Comparison of ENCODE assay signal across 22 mouse cellular contexts in genomic region chr4:33270386-33271314, GRCm38 (mm10). TPM values are rescaled to one million over a fixed set of nuclear protein-coding genes. Genes with fewer than 3 reads are reported as not detected.
A peak's percentile ranks its signal among the peaks of the same experiment; 100 is the strongest.
DNase-seq lines count a peak whose midpoint lies in the region; ATAC-seq and TF ChIP-seq lines count a peak whose summit lies in the region.
"Had no signal": no experiment of that assay in that cellular context is flagged by ENCODE, and none has a peak within 500 bp of the region (broad histone marks: within the 10 kb centered on the region; RNA-seq: fewer than 3 reads in every experiment).

No protein-coding gene starts in this region.

- no peak for TF ChIP-seq POLR2A in thymus, adult 2 months (IDR thresholded peaks at IDR 0.05; ENCODE audit: control insufficient read depth, extremely low read depth, insufficient read depth, low read length, poor library complexity)

- H3K4me2 ChIP-seq in kidney, embryonic 14.5 days (replicated peaks; ENCODE audit: low read depth, low read length): no peak overlapping the region
- H3K4me2 ChIP-seq: embryonic facial prominence, embryonic 13.5 days; forebrain, embryonic 13.5 days; heart, embryonic 12.5 days; hindbrain, embryonic 14.5 days had no signal

- no peak overlapping the region for H3K27ac ChIP-seq in kidney, embryonic 14.5 days (ENCODE audit: low read depth, low read length)
- peak overlapping the region; percentile 56; the same call in 1 of the 2 replicates for H3K27ac ChIP-seq in thymus, adult 2 months (ENCODE audit: control insufficient read depth, insufficient read depth, low read length)
- H3K27ac ChIP-seq: embryonic facial prominence, embryonic 13.5 days; forebrain, embryonic 13.5 days; gastrocnemius, adult 2 months; hindbrain, embryonic 10.5 days; hindbrain, embryonic 14.5 days had no signal

- H3K9ac ChIP-seq in kidney, embryonic 14.5 days (ENCODE audit: low read depth, low read length): no peak overlapping the region
- H3K9ac ChIP-seq: embryonic facial prominence, embryonic 13.5 days; forebrain, embryonic 13.5 days; heart, embryonic 12.5 days; hindbrain, embryonic 14.5 days had no signal

- peak; percentile 79 for ATAC-seq in kidney, embryonic 14.5 days (ENCODE audit: low FRiP score, low TSS enrichment)
- ATAC-seq: forebrain, embryonic 13.5 days had no signal

- H3K27me3 ChIP-seq in kidney, embryonic 14.5 days (ENCODE audit: control insufficient read depth, insufficient read depth, low read length): no peaks in the 10 kb centered on the region
- no peaks in the 10 kb centered on the region for H3K27me3 ChIP-seq in thymus, adult 2 months (ENCODE audit: control insufficient read depth, insufficient read depth, low read length)
- H3K27me3 ChIP-seq: CH12.LX; embryonic facial prominence, embryonic 13.5 days; forebrain, embryonic 13.5 days; heart, embryonic 12.5 days had no signal

- DNase-seq in kidney, postnatal 10 days: no peak
- no peak for DNase-seq in thymus, adult 2 months
- no peak for DNase-seq in thymus, adult 18-20 months
- peak; percentile 71 for DNase-seq in ZHBTc4 (ENCODE audit: low read depth, low spot score)
- DNase-seq in naive thymus-derived CD4-positive, alpha-beta T cell, adult 2 months (ENCODE audit: low read depth): peak; percentile 44
- no peak for DNase-seq in layer of hippocampus, postnatal 14 days (ENCODE audit: low spot score in 2 of 2)
- no peak for DNase-seq in layer of hippocampus, adult 18-20 months (ENCODE audit: low spot score in 2 of 2)
- DNase-seq: adrenal gland, adult 2 months; adrenal gland, postnatal 25 days; B cell, adult 2 months; cerebellum, adult 18-20 months; cerebellum, adult 9-11 months; cerebellum, postnatal 36 days; gastrocnemius, adult 2 months; gastrocnemius, postnatal 25 days had no signal

- no peaks in the 10 kb centered on the region for H3K9me3 ChIP-seq in kidney, embryonic 14.5 days (ENCODE audit: control insufficient read depth, low read length)
- H3K9me3 ChIP-seq: forebrain, embryonic 13.5 days; heart, embryonic 12.5 days; hindbrain, embryonic 10.5 days had no signal

- no peak for TF ChIP-seq CTCF in thymus, adult 2 months (IDR thresholded peaks at IDR 0.05; ENCODE audit: borderline replicate concordance, control insufficient read depth, extremely low read depth, insufficient read depth, low read length, poor library complexity)

- WGBS in kidney, embryonic 14.5 days: 60% methylated on average over 11 of the region's 11 CpGs
- 97% methylated on average over 11 of the region's 11 CpGs for WGBS in thymus, adult 2 months

- no peak overlapping the region for H3K4me3 ChIP-seq in kidney, embryonic 14.5 days (ENCODE audit: low read length)
- H3K4me3 ChIP-seq in thymus, adult 2 months (ENCODE audit: control insufficient read depth, insufficient read depth, low read length): no peak overlapping the region
- H3K4me3 ChIP-seq: embryonic facial prominence, embryonic 13.5 days; forebrain, embryonic 13.5 days; gastrocnemius, adult 2 months; heart, embryonic 12.5 days; hindbrain, embryonic 10.5 days had no signal

- H3K4me1 ChIP-seq in kidney, embryonic 14.5 days (ENCODE audit: control insufficient read depth, insufficient read depth, low read length): 0 out of 2 replicates have a peak, but pooled peaks cover 3% of the 10 kb centered on the region
- H3K4me1 ChIP-seq in thymus, adult 2 months (replicated peaks; ENCODE audit: control insufficient read depth, insufficient read depth, low read length): peaks cover 9% of the 10 kb centered on the region
- H3K4me1 ChIP-seq: embryonic facial prominence, embryonic 13.5 days; forebrain, embryonic 13.5 days; heart, embryonic 12.5 days; hindbrain, embryonic 10.5 days had no signal

- H3K36me3 ChIP-seq in kidney, embryonic 14.5 days (ENCODE audit: control insufficient read depth, insufficient read depth, low read length): no peaks in the 10 kb centered on the region
- no peaks in the 10 kb centered on the region for H3K36me3 ChIP-seq in thymus, adult 2 months (ENCODE audit: control insufficient read depth, insufficient read depth, low read length)
- H3K36me3 ChIP-seq: embryonic facial prominence, embryonic 13.5 days; heart, embryonic 12.5 days; hindbrain, embryonic 10.5 days had no signal

RNA-seq across cellular contexts. Expression of gene Pnrc1, which starts 19.3 kb away (rescaled TPM):
- polyA plus RNA-seq in kidney, embryonic 14.5 days (2014; fragmentation: Nextera tagmentation; extraction: Ambion mirVana): 99.0 and 113 TPM in 2 replicates
- polyA plus RNA-seq in thymus, adult 2 months (2012; rRNA removed): 250 and 410 TPM in 2 replicates
- total RNA-seq in layer of hippocampus, postnatal 14 days (2021): 100 to 1,000 TPM in 1 of 2 experiments, 10 to 100 TPM in 1; 97.2 to 109 TPM
- 100 to 1,000 TPM; 160 to 168 TPM for total RNA-seq in layer of hippocampus, adult 18-20 months (2021)

RNA-seq across cellular contexts. Expression of gene Rngtt, which starts 39.5 kb away (rescaled TPM):
- polyA plus RNA-seq in kidney, embryonic 14.5 days (2014; fragmentation: Nextera tagmentation; extraction: Ambion mirVana): 22.4 and 26.7 TPM in 2 replicates
- polyA plus RNA-seq in thymus, adult 2 months (2012; rRNA removed): 4.2 and 5.0 TPM in 2 replicates
- 10 to 100 TPM; 20.9 to 23.3 TPM for total RNA-seq in layer of hippocampus, postnatal 14 days (2021)
- total RNA-seq in layer of hippocampus, adult 18-20 months (2021): 10 to 100 TPM; 27.5 to 34.1 TPM

Comparison
In these comparisons a context has a peak if more than half of its experiments do, and no peak if none do; other contexts are left out.
1. DNase-seq: peak in ZHBTc4 (single experiment) and naive thymus-derived CD4-positive, alpha-beta T cell, adult 2 months (single experiment); none in kidney, postnatal 10 days (single experiment), thymus, adult 2 months (single experiment), thymus, adult 18-20 months (0 of 2), layer of hippocampus, postnatal 14 days (0 of 2) and layer of hippocampus, adult 18-20 months (0 of 2).